Mouse (Mus musculus) embryo, embryonic 11.5 days (tissue): Measurements from ENCODE around the gene Trim17.
A peak's percentile ranks its signal among the peaks of the same experiment; 100 is the strongest.

Experiments
- DNase-seq: peaks from one replicate; pipeline ENCODE4 v3.0.0-alpha.2; 2012; ENCODE audit warnings: low read depth, low spot score

The Trim17 gene

GRCm38 (mm10) chr11:58954420-58955142, at the start of gene Trim17, which contains the start of gene Hist3h2a:
Trim17 (plus strand) TSS chr11:58954685.
Hist3h2a (plus strand) TSS chr11:58954685.
- peak; percentile 92 for DNase-seq

- no peak for DNase-seq
These were observed 49.6 kb upstream of the Trim17 start for GRCm38 (mm10) chr11:58904838-58905237.

- no peak for DNase-seq
These were observed 40.7 kb upstream of the Trim17 start for GRCm38 (mm10) chr11:58913776-58914175.

GRCm38 (mm10) chr11:58914461-58915028, 39.9 kb upstream of the Trim17 start:
- DNase-seq = no peak

GRCm38 (mm10) chr11:58916879-58917744, 37.4 kb upstream of the Trim17 start:
- no peak for DNase-seq

GRCm38 (mm10) chr11:58917745-58918366, 36.6 kb upstream of the Trim17 start, which contains the start of gene Btnl10:
Btnl10 (plus strand) TSS chr11:58917908.
- DNase-seq = no peak

- DNase-seq = no peak
These were observed 35.7 kb upstream of the Trim17 start for GRCm38 (mm10) chr11:58918759-58919158.

GRCm38 (mm10) chr11:58922420-58922819, 32.1 kb upstream of the Trim17 start:
- no peak for DNase-seq

- no peak for DNase-seq
These were observed 27.8 kb upstream of the Trim17 start for GRCm38 (mm10) chr11:58926651-58927050.

- no peak for DNase-seq
These were observed 27.4 kb upstream of the Trim17 start for GRCm38 (mm10) chr11:58927053-58927452.

- no peak for DNase-seq
These were observed 26.5 kb upstream of the Trim17 start for GRCm38 (mm10) chr11:58927790-58928651.

- no peak for DNase-seq
These were observed 25.4 kb upstream of the Trim17 start for GRCm38 (mm10) chr11:58929055-58929454.

GRCm38 (mm10) chr11:58929641-58930040, 24.8 kb upstream of the Trim17 start:
- DNase-seq = no peak

- no peak for DNase-seq
These were observed 24.2 kb upstream of the Trim17 start for GRCm38 (mm10) chr11:58930254-58930653.

- DNase-seq = no peak
These were observed 22.9 kb upstream of the Trim17 start for GRCm38 (mm10) chr11:58931576-58931975.

- DNase-seq = no peak
These were observed 16.6 kb upstream of the Trim17 start for GRCm38 (mm10) chr11:58937909-58938308.

GRCm38 (mm10) chr11:58938322-58939087, 16.0 kb upstream of the Trim17 start, which contains the start of gene Rnf187:
Rnf187 (minus strand) TSS chr11:58938916.
- peak; percentile 84 for DNase-seq

- DNase-seq = no peak
These were observed 15.4 kb upstream of the Trim17 start for GRCm38 (mm10) chr11:58939088-58939439.

GRCm38 (mm10) chr11:58944136-58944535, 10.3 kb upstream of the Trim17 start:
- DNase-seq = no peak

- DNase-seq = no peak
These were observed 7.2 kb upstream of the Trim17 start for GRCm38 (mm10) chr11:58947306-58947705.
